Mouse (Mus musculus): Measurements from ENCODE around the gene Midn. TPM values are rescaled to one million over a fixed set of nuclear protein-coding genes. Genes with fewer than 3 reads are reported as not detected.

The Midn gene
- total RNA-seq, 2 experiments from 2014 or later = 113 to 124 TPM

DNA sequence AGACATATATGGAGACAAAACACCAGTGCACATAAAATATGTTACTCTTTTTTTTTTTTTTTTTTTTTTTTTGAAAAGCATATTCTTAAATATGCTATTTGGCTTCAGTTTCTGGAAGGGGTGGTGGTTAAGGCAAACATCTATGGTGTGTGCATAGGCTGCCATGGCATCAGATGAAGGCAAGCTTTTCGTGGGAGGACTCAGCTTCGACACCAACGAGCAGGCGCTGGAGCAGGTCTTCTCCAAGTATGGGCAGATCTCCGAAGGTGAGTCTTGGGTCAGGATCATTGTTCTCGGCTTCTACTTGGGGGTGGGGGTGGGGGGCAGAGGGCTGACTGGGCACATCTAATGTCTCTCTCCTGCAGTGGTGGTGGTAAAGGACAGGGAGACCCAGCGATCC lies 21.6 kb downstream of the Midn start:
- no peak for DNase-seq (ENCODE audit: low spot score in 2 of 2)

DNA sequence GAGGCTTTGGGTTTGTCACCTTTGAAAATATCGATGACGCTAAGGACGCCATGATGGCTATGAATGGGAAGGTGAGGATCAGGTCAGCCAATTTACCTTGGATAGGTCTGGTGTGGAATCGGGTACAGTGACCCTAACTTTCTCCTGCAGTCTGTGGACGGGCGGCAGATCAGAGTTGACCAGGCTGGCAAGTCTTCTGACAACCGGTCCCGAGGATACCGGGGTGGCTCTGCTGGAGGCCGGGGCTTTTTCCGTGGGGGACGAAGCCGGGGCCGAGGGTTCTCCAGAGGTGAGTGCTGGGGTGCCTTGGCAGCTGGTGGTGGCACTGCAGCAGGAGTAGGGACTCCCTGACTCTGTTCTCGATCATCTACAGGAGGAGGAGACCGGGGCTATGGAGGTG lies 22.0 kb downstream of the Midn start:
- DNase-seq (ENCODE audit: low spot score in 2 of 2) = no peak

DNA sequence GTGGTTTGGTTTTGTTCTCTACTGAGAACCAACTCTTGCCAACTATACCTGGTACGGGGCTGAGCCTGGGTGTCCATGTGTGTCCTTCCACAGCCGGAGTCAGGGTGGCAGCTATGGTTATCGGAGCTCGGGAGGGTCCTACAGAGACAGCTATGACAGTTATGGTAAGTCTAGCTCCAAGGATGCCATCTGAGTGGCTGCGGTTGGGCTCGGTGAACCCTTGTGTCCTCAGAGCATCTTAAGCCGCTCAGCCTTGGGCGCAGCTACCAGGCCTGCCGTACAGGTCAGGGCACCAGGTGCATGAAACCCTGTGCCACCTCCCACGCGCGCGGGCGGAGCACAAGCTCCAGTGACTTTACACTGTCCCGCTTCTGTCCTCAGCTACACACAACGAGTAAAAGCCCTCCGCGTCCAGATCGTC lies 22.5 kb downstream of the Midn start:
- DNase-seq (ENCODE audit: low spot score in 2 of 2) = no peak

DNA sequence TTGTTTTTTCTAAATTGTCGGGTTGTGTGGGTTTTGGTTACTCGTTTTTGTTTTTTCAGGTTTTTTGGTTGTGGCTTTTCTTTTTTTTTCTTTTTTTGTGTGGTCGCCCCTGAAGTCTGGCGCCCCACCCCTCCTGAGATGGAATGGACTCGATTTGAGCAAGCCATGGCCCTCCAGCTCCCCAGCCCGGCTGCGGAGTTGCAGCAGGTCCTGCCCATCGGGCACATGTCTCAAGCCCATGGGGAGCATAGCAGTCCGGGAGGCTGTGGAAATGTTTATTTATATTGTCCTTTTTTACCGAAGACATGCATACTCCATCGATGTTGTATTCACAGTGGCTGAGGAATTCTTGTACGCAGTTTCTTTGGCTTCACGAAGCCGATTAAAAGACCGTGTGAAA lies 23.2 kb downstream of the Midn start:
- no peak for DNase-seq (ENCODE audit: low spot score in 2 of 2)

DNA sequence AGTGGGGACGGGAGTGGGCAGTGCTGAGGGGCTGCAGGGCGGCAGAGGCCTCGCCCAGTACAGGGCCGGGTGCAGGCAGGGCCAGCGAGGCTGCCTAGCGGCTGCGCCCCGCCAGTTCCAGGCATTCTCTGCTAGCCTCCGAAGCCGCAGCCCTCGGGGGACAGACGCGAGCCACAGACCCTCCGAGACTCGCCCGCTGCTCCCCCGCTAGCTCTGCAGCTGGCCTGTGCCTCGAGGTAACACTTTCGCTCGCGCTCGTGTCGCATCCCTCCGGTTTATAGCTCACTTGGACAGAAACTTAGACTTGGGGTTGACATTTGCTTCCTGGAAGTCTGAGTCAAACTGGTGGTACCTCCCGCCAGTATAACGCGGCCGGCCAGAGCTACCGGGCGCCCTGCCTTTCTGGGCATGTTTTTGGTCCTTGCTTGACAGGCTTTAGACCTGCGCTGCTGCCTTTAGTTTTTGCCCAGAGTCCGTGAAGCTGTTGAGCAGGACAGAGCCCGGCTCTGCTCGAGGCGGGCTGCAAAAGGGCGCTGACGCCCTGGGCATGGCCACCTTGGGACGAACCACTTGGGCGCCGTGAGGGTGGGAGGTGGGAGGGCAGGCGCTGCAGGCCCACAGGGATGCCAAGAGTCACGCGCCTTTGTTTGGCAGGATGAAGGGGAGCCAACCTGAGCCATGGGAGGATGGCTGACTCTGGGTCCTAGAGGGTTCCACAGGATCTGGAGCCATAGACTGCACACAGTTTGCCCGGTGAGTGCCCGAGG lies 23.9 kb downstream of the Midn start:
- no peak for DNase-seq (ENCODE audit: low spot score in 2 of 2)

DNA sequence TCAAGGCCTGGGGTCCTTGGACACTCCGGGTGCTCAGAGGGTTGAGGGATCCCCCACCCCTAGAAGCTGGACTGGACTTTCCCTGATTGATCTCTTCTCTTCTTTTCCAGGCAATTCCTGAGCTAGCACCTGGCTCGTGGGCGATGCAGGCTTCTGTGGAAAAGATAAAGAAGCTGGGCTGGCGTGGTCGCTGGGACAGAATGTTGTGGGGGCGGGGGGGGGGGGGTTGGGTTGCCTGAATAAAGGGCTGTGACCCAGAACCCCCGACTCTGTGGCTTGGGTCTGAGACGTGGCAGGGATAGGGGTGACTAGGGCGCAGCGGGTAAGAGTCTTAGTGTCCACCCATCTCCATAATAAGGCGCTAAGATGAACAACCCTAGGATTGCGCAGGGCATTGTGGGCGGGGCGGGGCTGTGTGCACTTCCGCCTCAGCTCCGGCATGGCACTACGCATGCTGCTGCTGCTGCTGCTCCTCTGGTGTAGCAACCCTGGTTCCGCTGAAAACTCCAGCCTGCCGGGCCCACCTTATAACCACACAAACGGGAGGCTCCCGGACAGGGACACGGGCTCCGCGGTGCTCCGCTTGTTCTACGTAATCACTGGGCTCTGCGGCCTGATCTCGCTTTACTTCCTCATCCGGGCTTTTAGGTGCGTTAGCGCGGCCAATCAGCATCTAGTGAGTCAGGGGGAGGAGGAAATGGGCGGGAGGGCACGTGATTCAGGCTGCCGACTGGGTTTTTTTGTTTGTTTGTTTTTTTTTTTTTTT lies 24.6 kb downstream of the Midn start, which contains the start of gene 1600002K03Rik:
Gene 1600002K03Rik (plus strand): TSS at position 418 of the 766 bp plus-strand sequence.
- DNase-seq (ENCODE audit: low spot score in 2 of 2) = peak in 1 of 2 experiments; percentile 85

DNA sequence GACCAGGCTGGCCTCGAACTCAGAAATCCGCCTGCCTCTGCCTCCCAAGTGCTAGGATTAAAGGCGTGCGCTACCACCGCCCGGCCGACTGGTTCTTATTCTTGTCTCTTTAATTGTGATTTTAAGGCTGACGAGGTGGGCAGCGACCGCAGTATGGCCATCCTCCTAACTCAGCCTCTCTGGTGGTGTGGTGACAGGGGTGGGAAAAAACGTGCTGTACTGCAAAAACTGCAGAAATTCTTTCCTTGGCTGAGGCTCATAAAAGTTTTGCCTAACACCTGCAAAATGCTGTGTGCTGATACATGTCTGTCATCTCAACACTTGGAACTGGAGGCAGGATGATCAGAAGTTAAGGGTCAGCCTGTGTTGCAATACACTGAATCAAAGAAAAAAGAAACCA lies 25.3 kb downstream of the Midn start:
- DNase-seq (ENCODE audit: low spot score in 2 of 2) = no peak

DNA sequence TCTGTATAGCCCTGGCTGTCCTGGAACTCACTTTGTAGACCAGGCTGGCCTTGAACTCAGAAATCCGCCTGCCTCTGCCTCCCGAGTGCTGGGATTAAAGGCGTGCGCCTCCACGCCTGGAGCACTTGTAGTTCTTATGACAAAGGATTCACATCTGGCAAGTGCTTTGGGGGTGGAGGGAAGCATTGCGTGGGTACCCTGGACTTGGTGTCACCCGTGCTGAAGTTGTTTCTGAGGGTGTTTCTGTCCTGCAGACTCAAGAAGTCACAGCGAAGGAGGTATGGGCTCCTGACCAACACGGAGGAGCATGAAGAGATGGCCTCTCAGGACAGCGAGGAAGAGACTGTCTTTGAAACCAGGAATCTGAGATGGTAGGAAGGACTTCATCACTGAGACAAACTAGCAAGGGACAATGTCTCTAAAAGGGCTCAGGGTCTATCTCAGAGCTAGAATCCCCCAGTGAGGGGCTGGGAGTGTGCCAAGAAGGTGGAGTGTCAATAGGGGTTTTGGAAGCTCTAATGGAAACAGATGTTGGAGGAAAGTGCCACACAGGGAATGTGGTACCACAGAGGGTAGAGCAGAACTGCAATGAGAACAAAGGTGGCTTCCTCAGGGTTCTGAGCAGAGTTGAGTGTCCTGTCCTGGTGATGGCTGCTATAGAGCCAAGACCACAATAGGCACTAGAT lies 26.0 kb downstream of the Midn start:
- no peak for DNase-seq (ENCODE audit: low spot score in 2 of 2)

DNA sequence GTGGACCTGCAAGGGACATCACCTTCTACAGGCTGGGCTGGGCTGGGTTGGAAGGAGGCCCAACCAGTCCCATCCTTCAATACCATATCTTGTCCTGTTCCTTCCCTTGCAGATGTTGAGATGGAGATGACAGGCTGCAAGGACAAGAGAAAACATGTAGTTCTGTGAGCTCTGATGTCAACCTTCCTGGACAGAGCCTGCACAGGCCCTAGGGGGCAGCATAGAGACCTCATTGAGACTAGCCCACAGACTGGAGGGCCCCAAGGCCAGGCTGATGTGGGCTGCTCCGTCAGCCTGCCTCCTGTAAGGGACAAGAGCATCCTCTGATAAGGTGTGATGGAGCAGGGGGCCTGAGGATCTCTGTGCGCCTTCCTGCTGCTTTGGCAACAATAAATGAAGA lies 26.6 kb downstream of the Midn start:
- no peak for DNase-seq (ENCODE audit: low spot score in 2 of 2)

DNA sequence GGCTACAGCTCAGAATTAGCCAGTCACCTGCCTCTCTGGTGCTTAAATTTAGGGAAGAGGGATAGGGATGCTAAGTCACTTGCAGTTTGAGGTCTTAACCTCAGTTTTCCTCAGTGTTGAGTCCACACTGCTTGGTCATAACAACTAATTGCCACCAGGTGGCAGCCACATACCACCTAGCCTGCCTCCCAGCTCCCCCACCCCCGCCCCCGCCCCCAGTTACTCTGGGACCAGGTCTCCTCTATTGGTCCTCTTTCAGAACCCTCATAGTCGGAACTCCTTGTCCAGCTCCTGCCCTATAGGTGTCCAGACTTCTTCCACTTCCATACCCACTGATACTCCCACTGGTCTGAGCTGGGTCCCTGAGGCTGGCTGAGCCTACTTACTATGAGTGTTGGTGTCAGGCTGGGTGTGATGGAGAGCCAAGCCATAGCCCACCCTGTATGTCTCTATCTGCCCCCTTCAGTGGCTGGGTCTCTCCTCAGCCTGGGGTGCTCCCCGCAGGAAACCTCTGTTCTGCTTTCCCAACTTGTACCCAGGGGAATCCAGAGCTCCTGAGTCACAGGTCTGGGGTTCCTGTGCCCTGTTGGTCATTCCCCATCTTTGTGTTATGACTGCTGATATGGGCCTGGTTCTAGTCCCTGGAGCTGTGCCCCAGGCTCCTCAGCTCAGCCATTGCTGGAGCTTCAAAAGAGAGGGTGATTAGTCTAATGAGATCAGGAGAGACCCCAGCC lies 27.6 kb downstream of the Midn start:
- no peak for DNase-seq (ENCODE audit: low spot score in 2 of 2)

DNA sequence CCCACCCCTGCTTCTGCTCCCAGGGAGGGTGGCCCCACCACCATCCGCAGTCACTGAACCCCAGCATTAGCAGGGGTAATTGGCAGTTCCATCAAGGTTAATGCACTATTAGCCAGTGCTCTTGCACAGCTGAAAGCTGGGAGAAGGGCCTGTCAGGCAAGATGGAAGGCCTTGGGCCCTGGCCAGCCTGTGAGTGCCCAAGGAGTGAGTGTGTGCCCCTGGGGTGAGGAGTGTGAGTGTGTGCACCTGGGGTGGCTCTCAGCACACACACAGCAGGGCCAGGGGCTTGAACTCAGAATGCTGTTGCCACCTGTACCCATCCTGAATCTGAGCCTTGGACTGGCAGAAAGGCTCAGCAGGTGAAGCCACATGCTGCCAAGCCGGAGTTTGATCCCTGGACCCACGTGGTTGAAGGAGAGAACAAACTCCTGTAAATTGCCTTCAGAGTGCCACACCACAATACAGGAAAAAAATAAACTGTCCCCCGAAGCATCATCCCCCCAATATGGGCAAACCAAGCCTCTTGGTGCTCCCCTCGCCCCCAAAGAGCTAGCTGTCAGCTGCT lies 28.3 kb downstream of the Midn start:
- no peak for DNase-seq (ENCODE audit: low spot score in 2 of 2)

DNA sequence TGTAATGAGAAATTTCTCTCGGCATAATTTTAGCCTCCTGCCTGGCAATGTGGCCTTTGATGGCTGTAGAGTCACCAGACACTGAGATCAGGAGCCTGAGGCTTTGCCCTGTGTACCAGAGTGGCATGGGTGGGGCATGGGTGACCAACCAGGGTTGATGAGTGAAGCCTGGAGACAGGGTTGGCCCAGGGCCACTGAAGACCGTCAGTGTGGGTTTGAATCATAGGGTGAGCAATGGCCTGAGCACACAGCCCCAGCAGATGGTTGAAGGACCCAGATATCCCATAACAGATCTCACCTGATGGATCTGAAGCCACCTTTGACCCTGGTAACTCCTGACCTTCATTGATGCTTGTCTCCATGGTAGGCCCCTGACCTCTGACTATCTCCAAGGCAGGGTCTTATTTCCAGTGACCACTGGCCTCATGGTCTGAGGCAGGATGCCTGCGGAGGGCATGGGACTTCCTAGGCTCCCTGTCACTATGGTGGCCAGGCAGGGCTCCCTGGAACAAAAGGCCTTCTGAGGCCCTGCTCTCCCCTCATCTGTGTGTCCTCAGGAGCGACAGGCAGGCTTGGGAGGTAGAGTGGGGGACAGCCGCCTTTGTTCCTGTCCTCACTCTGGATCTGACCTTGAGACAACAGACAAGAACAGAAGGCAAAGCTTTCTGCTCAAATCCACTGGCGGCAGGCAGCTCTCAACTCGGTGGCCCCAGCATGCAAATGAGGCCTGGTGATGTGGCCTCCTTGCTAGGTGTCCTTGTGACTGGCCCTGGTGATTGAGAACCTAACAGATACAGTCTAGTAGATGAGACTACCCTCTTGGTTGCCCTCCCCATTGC lies 29.6 kb downstream of the Midn start:
- no peak for DNase-seq (ENCODE audit: low spot score in 2 of 2)

DNA sequence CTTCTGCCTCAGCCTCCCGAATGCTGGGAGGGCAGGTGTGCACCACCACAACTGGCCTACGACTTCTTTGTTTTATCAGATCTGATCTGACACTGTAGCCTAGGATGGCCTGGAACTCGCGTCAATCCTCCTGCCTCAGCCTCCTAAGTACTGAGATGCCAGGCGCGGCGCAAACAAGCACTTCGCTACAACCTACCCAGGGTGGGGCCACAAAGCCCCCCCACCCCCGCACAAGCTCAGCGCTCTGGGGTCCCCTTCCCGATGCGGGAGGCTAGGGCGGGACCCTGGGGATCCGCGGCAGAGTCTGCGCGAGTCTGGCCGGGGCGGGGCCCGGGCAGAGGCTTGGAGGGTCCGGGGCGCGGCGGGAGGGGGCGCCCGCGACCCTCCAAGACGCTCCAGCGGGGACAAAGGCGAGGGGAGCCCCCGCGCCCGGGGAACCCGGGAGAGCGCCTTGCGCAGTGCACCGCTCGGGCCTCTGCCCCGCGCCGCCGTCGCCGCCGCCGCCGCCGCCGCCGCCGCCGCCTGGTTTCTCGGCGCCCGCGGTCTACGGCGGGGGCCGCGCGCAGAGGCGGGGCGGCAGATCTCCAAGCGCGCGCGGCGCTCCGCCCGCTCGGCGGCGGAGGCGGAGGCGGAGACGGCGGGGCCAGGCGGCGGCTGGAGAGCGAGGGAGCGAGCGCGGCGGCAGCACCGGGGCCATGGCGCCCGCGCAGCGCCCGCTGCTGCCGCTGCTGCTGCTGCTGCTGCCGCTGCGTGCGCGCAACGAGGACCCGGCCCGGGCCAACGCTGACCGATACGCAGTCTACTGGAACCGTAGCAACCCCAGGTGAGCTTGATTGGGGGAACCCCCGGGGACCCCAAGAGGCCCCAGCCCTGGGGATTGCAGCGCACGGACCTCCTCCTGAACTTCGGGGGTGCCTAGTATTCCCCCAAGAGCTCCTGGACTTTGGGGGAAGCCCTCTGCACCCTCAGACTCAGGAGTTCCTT lies 31.3 kb downstream of the Midn start, which contains the start of gene Efna2:
Gene Efna2 (plus strand): TSS at position 415 of the 984 bp plus-strand sequence.
- no peak for DNase-seq (ENCODE audit: low spot score in 2 of 2)

DNA sequence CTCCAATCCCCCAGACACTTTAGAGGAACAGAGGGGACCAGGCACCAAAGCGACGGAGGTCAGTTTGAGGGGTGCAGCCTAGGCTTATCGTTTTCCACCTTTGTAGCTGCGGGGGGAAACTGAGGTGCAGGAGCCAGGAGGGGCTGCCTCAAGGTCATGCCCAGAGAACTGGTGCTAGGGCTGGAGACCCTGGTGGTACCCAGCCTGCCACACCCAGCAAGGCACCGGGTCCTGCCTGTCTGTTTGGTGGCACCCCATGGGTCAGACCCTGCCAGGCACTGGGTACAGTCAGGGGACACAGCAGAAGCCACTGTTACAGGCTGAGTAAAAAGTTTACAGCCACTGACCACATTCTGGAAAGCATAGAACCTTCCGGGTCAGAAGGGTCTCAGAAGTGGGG lies 32.2 kb downstream of the Midn start:
- no peak for DNase-seq (ENCODE audit: low spot score in 2 of 2)

DNA sequence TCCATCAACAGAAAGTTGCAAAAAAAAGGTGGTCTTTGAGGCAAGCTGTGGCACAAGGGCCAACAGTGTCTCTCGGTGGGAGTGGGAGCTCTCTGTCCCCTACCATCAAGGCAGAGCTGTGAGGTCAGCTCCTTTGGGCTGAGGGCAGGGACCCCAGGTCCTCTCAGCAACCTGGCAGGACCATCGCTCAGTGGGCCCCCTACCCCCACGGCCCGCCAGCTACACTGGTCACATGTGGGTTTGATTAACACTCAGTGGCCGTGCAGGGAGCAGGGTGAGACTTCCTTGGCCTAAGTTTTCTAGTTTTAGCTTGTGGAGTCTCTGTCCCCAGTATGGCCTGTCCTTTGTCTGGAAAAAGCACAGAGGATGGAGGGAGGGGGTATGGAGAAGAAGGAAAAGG lies 32.8 kb downstream of the Midn start:
- DNase-seq (ENCODE audit: low spot score in 2 of 2) = no peak

DNA sequence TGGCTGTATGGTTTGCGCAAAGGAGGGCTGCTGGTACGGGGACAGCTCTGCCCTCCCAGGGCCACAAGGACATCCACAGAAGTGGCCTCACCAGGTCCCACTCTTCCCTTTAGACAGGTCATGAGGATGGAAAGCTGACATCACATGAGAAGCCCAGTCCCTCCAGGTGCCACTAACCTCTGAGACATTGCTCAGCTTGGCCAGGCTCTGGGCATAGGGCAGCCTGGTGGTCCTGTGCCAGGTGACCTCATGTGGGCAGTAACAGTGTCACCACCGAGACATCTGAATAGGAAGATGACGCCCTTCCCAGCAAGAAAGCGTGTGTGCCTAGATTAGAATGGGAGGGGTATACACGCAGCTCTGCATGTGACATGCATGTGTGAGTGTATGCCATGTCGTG lies 34.5 kb downstream of the Midn start:
- no peak for DNase-seq (ENCODE audit: low spot score in 2 of 2)

DNA sequence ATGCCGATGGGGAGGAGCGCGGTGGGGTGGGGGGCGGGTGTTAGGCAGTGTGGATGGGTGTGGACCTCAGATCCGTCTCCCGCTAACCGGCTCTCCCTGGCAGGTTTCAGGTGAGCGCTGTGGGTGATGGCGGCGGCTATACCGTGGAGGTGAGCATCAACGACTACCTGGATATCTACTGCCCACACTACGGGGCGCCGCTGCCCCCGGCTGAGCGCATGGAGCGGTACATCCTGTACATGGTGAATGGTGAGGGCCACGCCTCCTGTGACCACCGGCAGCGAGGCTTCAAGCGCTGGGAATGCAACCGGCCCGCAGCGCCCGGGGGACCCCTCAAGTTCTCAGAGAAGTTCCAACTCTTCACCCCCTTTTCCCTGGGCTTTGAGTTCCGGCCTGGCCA lies 38.6 kb downstream of the Midn start:
- no peak for DNase-seq (ENCODE audit: low spot score in 2 of 2)

DNA sequence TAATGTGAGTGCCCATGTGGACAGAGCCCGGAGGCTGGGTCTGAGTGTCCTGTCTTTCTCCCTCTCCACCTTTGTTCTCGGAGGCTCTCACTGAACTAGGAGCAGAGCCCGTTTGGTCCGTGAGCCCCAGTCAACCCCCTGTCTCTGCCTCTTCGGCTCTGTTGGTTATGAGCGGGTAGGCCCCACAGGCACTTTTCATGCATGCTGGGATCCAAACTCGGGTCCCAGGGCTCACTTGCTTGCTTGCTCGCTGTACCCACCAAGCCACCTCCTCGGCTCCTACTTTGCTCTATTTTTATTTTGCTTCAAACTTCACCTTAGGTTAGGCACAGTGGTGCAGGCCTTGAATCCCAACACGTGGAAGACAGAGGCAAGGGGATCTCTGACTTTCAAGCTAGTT lies 39.7 kb downstream of the Midn start:
- no peak for DNase-seq (ENCODE audit: low spot score in 2 of 2)
